8 mouse cellular contexts compared by ENCODE assay signal in genomic region chr17:27051514-27051913, GRCm38 (mm10). TPM values are rescaled to one million over a fixed set of nuclear protein-coding genes. Genes with fewer than 3 reads are reported as not detected.
DNase-seq lines count a peak whose midpoint lies in the region; ATAC-seq and TF ChIP-seq lines count a peak whose summit lies in the region.

No protein-coding gene starts in this region.

- peak; percentile 53 for ATAC-seq in liver, postnatal 0 days

- H3K36me3 ChIP-seq in liver, postnatal 0 days (replicated peaks; ENCODE audit: insufficient read depth, low read length), result no peaks in the 10 kb centered on the region

- peak overlapping the region; percentile 63 for H3K4me2 ChIP-seq in liver, postnatal 0 days (ENCODE audit: low read depth, low read length)

- no peak for TF ChIP-seq EP300 in liver, postnatal 0 days (IDR thresholded peaks at IDR 0.05; ENCODE audit: low read depth)

- no peak overlapping the region for H3K27ac ChIP-seq in cerebellum, adult 2 months (ENCODE audit: insufficient read depth, low read length)
- H3K27ac ChIP-seq in liver, postnatal 0 days (ENCODE audit: low read depth), result no peak overlapping the region

- no peaks in the 10 kb centered on the region for H3K9me3 ChIP-seq in liver, postnatal 0 days (ENCODE audit: low read length)

- 42% methylated on average over 11 of the region's 11 CpGs for WGBS in cerebellum, adult 2 months
- WGBS in liver, postnatal 0 days (ENCODE audit: insufficient replicate concordance), result 24% methylated on average over 10 of the region's 11 CpGs

- H3K4me1 ChIP-seq in cerebellum, adult 2 months (ENCODE audit: control insufficient read depth, insufficient read depth, low read length), result peaks cover 3% of the 10 kb centered on the region; the same call in 1 of the 2 replicates
- H3K4me1 ChIP-seq in liver, postnatal 0 days (ENCODE audit: insufficient read depth), result peaks cover 6% of the 10 kb centered on the region; the same call in 1 of the 2 replicates

- no peak overlapping the region; the same call in 1 of the 2 replicates for H3K9ac ChIP-seq in liver, postnatal 0 days (replicated peaks)

- no peak overlapping the region for H3K4me3 ChIP-seq in cerebellum, adult 2 months (replicated peaks; ENCODE audit: insufficient read depth, low read depth, low read length)
- 0 out of 2 replicates have a peak overlapping the region, but pooled peaks have one; percentile 6 for H3K4me3 ChIP-seq in liver, postnatal 0 days (ENCODE audit: low read depth, low read length)

- TF ChIP-seq POLR2A in cerebellum, adult 2 months (IDR thresholded peaks at IDR 0.05; ENCODE audit: borderline replicate concordance, insufficient read depth, low read length), result no peak

- no peaks in the 10 kb centered on the region; the same call in 1 of the 2 replicates for H3K27me3 ChIP-seq in cerebellum, adult 2 months (ENCODE audit: control insufficient read depth, insufficient read depth, low read length)
- H3K27me3 ChIP-seq in liver, postnatal 0 days (ENCODE audit: insufficient read depth, low read length), result no peaks in the 10 kb centered on the region

- intact Hi-C loops in heart, postnatal 10 days (cut with DNase I), result no loop called here

- TF ChIP-seq CTCF in cerebellum, adult 2 months (IDR thresholded peaks at IDR 0.05; ENCODE audit: borderline replicate concordance, insufficient read depth, low read depth, low read length), result no peak
- TF ChIP-seq CTCF in liver, postnatal 0 days (IDR thresholded peaks at IDR 0.05; ENCODE audit: low read depth), result no peak

- DNase-seq in cerebellum, adult 11-12 months, result peak; percentile 5
- DNase-seq in cerebellum, adult 2 months, result no peak
- DNase-seq in adrenal gland, adult 2 months, result peak; percentile 63
- peak; percentile 38 to 46 for DNase-seq in heart, postnatal 10 days
- DNase-seq in liver, postnatal 0 days, result peak; percentile 79
- peak; percentile 48 to 49 for DNase-seq in thymus, adult 18-20 months
- DNase-seq in frontal cortex, postnatal 14 days (ENCODE audit: low spot score in 2 of 2), result no peak
- DNase-seq in T-cell, adult 2 months (ENCODE audit: low spot score), result no peak

RNA-seq across cellular contexts. Expression of gene Itpr3, which starts 5.6 kb away (rescaled TPM):
- polyA plus RNA-seq in cerebellum, adult 2 months (2012; rRNA removed), result 6.5 and 7.6 TPM in 2 replicates
- 1 to 10 TPM; 5.0 to 6.7 TPM for total RNA-seq in adrenal gland, adult 2 months (2021)
- 6.0 and 6.9 TPM in 2 replicates for polyA plus RNA-seq in adrenal gland, adult 2 months (2012; rRNA removed)
- total RNA-seq in heart, postnatal 10 days (2021), result 1 to 10 TPM; 8.0 to 9.0 TPM
- 0.36 and 0.45 TPM in 2 replicates for polyA plus RNA-seq in liver, postnatal 0 days (2015; fragmentation: Nextera tagmentation; extraction: Ambion mirVana)

RNA-seq across cellular contexts. Expression of gene Bak1, which starts 22.7 kb away (rescaled TPM):
- 19.0 and 19.9 TPM in 2 replicates for polyA plus RNA-seq in cerebellum, adult 2 months (2012; rRNA removed)
- 10 to 100 TPM; 35.0 to 41.6 TPM for total RNA-seq in adrenal gland, adult 2 months (2021)
- polyA plus RNA-seq in adrenal gland, adult 2 months (2012; rRNA removed), result 45.3 and 57.4 TPM in 2 replicates
- total RNA-seq in heart, postnatal 10 days (2021), result 10 to 100 TPM; 40.4 to 43.2 TPM
- 2.7 and 2.9 TPM in 2 replicates for polyA plus RNA-seq in liver, postnatal 0 days (2015; fragmentation: Nextera tagmentation; extraction: Ambion mirVana)

Comparison
In these comparisons a context has a peak if more than half of its experiments do, and no peak if none do; other contexts are left out.
1. DNase-seq: peak in cerebellum, adult 11-12 months (single experiment), adrenal gland, adult 2 months (single experiment), heart, postnatal 10 days (2 of 2), liver, postnatal 0 days (single experiment) and thymus, adult 18-20 months (2 of 2); none in cerebellum, adult 2 months (0 of 2), frontal cortex, postnatal 14 days (0 of 2) and T-cell, adult 2 months (single experiment).